Mouse (Mus musculus): Measurements from ENCODE around the gene Asb18.

Asb18 gene

GRCm38 (mm10) chr1:90014446-90014845 lies at the start of gene Asb18:
Gene Asb18, minus strand, starts transcription at chr1:90014666.
- no peak for DNase-seq (ENCODE audit: low spot score)

- DNase-seq (ENCODE audit: low spot score) = peak; percentile 8
Measured at GRCm38 (mm10) chr1:90060599-90060998, 46.1 kb upstream of the Asb18 start.

GRCm38 (mm10) chr1:90060054-90060453 lies 45.6 kb upstream of the Asb18 start:
- DNase-seq (ENCODE audit: low spot score) = no peak

DNA sequence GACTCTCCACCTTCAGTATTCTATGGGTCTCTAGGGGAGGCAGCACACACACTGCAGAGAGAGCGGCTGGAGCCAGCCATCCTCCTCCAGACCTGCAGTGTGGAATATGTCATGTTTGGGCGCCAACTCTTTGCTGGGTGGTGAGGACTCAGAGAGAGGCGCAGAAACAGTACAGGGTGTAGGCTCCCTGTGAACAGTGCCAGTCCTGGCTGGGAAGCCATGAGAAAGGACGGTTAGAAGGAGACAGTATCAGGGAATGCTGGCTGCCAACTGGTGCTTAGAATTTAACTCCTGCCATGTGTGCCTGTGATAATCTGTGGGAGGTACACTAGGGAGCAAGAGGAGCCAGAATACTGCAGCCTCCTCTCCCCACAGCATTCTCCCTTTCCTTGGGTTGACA lies 40.5 kb upstream of the Asb18 start:
- DNase-seq (ENCODE audit: low spot score) = no peak

GRCm38 (mm10) chr1:90051347-90051746 lies 36.9 kb upstream of the Asb18 start:
- peak; percentile 44 for DNase-seq (ENCODE audit: low spot score)

DNA sequence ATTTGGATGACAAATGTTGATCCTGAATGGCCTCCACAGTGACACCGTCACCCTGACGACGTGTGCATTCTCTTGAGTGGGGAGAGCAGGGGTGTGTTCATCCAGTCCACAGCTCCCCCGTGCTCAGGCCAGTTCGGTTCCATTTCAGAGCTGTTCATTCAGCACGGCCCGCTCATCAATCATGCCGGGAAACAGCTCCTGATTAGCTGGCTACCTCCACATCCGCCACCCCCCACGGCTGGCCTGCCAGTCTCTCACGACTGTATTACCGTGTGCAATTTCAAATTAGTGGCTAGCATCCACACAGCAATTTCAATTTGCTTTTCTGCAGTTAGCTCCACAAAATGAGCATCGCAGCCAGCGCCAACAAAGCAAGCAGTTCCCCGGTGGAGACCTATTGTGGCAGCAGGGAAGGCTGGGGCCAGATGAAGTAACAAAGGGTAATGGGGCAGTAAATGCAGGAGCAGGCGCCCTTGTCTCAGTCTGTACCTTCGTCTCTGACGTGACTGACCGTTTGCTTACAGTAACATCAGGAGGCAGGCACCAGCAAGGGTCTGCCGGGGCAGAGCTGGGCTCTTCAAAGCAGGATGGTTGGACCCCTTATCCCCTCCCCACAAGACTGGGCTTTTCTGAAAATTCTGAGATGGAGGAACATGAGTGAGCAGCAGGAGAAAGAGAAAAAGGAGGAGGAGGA lies 35.7 kb upstream of the Asb18 start:
- DNase-seq (ENCODE audit: low spot score) = no peak

- no peak for DNase-seq (ENCODE audit: low spot score)
Measured at GRCm38 (mm10) chr1:90028305-90028704, 13.8 kb upstream of the Asb18 start.

DNA sequence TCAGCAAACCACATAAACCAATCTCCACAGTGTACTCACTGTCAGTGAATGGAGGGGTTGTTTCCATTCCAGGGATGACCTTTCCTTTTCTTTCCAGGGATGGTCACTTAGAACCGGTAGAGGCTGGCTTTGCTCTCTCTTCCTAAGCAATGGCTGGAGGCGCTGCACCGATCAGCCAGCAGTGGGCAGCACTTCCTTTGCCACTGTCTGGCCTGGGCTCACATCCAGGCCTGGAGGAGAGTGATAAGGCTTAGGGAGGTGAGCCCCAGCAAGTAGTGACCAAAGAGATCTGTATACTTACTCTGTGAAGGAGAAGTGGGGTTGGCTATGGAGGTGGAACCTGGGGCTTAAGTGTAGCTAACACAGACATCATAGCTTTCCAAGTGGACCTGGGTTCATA lies 12.5 kb upstream of the Asb18 start:
- DNase-seq (ENCODE audit: low spot score) = no peak

GRCm38 (mm10) chr1:90020336-90020735 lies 5.9 kb upstream of the Asb18 start:
- DNase-seq (ENCODE audit: low spot score) = no peak

- DNase-seq (ENCODE audit: low spot score) = no peak
Measured at GRCm38 (mm10) chr1:90018071-90018470, 3.6 kb upstream of the Asb18 start.

DNA sequence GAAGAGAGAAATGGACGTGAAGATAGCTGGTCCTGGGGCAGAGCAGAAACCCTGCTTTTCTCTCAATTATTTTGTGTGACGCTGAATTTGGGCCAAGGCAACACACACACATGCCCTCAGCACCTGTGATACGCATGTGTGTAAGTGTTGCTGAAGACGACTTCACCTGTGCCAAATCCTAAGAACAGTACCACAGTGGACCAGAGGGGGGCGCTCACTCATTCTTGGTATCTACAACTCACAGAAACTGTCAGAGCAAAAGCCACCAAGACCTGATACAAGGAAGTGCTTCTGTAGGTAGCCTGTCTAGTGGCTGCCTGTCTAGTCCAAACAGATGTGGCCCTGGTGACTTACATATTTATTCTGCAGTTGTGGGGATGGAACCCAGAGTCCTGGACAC lies 1.2 kb downstream of the Asb18 start:
- DNase-seq (ENCODE audit: low spot score) = peak; percentile 46

GRCm38 (mm10) chr1:90012850-90013249 lies 1.6 kb downstream of the Asb18 start:
- DNase-seq (ENCODE audit: low spot score) = no peak

- no peak for DNase-seq (ENCODE audit: low spot score)
Measured at GRCm38 (mm10) chr1:90012168-90012567, 2.3 kb downstream of the Asb18 start.

- no peak for DNase-seq (ENCODE audit: low spot score)
Measured at GRCm38 (mm10) chr1:90010077-90010476, 4.4 kb downstream of the Asb18 start.

DNA sequence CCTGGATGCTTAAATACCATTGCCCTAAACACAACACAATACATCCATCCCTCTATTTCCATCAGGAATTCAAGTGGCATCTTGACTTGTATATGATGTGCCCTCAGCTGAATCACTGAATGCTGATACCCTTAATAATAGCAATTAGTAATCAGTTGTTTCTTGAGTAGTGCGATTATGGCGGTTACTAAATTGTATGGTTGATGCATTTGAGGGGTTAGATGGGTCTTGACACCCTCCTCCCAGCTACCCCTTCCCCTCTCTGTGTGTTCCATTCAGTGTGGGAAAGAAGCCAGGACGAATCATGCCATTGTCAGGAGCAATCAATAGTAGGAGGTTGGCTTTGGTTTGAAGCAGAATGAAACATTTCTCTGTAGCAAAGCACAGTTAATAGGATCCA lies 5.3 kb downstream of the Asb18 start:
- no peak for DNase-seq (ENCODE audit: low spot score)

- no peak for DNase-seq (ENCODE audit: low spot score)
Measured at GRCm38 (mm10) chr1:90006666-90007065, 7.8 kb downstream of the Asb18 start.

DNA sequence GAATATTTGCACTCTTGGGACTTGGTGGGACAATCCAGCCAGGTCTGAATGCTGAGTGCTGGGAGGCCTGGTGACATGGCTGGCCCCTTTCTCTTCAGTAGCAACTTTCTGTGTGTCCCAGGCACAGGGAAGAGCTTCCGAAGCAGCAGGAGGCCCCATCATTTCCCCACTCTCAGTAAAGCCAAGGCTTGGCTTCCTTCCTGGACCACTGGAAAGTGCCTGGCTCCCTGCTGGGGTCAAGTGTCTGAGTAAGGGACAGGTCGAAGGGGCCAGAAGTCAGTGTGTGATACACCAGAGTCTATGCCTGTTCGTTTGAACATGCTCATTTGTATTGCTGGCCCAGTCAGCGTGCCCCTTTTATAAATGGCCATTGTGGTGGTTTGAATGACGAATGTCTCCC lies 13.5 kb downstream of the Asb18 start:
- no peak for DNase-seq (ENCODE audit: low spot score)

DNA sequence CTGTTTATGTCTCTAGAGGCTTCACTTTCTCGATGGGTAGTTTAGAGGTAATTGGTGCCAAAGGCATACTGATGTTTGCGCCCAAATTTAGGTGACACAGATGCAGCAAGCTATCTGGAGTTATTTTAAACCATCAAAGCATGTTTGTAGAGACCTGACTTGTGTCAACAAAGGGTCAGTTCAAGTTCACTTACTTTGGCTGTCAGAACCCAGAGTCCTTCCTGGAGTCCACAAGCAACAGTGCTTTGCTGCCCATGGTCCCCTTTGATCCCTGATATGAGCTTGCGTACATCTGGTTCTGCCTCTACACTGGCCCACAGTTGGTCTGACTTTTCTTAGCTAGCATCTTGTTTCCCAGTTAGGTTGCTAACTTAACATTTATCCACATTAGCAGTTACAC lies 14.6 kb downstream of the Asb18 start:
- no peak for DNase-seq (ENCODE audit: low spot score)

DNA sequence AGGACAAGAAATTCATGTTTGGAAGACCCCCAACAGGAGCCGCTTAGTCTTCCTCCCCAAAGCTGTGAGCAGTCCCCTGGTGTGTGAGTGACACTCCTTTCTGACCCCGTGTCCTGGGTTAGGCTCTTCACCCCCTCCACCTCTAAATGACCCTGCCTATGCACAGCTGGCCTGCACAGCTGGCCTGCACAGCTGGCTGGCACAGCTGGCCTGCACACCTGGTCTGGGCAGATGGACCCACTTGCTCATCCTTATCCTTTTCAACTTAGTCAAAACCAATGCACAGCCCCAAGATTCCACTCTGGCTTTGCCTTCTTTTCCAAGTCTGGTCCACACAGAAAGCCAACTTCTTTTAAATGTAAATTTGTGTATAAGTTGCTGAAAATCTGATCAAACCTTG lies 15.8 kb downstream of the Asb18 start:
- no peak for DNase-seq (ENCODE audit: low spot score)

GRCm38 (mm10) chr1:89998076-89998475 lies 16.4 kb downstream of the Asb18 start:
- DNase-seq (ENCODE audit: low spot score) = no peak

DNA sequence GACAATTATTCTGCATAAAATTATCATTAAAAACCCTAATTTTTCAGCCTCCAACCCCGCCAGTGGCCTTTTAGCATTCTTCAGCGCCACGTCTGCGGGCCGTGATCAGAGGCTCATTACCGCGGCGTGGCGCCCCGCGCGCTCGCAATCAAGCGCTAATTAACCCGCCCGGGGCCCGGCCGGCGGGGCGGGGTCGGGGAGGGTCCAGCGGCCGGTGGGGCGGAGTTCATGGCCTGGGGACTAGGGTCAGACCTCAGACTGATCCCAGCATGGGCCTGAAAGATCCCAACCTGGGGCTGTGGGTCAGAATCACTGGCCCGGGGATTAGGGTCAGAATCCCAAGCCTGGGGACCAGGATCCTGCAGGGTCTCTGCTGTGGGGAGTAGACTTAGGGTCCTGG lies 22.2 kb downstream of the Asb18 start:
- DNase-seq (ENCODE audit: low spot score) = no peak

GRCm38 (mm10) chr1:89977261-89977660 lies 37.2 kb downstream of the Asb18 start:
- no peak for DNase-seq (ENCODE audit: low spot score)

- DNase-seq (ENCODE audit: low spot score) = no peak
Measured at GRCm38 (mm10) chr1:89976411-89976810, 38.1 kb downstream of the Asb18 start.

DNA sequence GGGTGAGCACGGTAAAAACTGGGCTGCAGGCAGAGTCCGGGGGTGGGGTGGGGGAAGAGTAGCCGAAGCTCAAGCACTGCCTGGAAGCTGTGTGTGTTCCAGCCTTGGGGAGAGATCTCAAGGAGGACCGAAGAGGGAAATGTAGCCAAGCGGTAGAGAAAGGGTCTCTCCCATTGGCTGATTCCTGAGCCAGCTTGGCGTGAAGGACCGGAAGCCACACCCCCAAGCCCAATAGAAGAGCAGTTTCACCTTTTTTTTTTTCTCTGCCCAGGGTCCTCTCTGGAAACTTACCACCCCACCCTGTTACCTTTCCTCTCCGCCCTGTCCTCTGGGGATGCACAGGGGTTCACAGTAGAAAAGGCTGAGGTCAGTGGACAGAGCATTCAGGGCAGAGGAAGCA lies 39.9 kb downstream of the Asb18 start:
- DNase-seq (ENCODE audit: low spot score) = no peak

DNA sequence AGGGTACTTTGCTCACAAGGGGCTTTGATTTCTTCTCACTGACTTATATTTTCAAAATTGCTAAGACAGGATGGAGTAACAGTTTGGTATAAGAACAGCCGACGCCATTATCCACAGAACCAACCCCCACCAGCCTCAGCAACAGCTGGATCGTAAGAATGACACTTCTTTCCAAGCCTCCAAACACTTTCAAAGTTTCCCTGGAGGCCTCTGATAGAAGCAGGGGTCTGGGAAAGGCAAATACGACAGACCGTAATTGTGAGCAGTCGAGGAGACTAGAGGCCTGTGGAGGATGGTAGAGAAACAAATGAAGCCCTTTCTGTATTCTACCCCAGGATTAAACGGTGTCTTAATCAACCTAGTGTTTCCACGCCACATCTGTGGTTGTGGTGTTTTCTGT lies 42.6 kb downstream of the Asb18 start:
- DNase-seq (ENCODE audit: low spot score) = no peak
